Mouse (Mus musculus): ENCODE measurements around the gene Slc4a8.
A peak's percentile ranks its signal among the peaks of the same experiment; 100 is the strongest.

Slc4a8 gene

GRCm38 (mm10) chr15:100761419-100762185 is at the start of gene Slc4a8:
Gene Slc4a8 (plus strand): TSS chr15:100761747.
- DNase-seq (ENCODE audit: low spot score), result peak; percentile 91

- no peak for DNase-seq (ENCODE audit: low spot score)
Measured at GRCm38 (mm10) chr15:100714470-100714869, 47.1 kb upstream of the Slc4a8 start.

GRCm38 (mm10) chr15:100715399-100715993 is 46.1 kb upstream of the Slc4a8 start:
- no peak for DNase-seq (ENCODE audit: low spot score)

- DNase-seq (ENCODE audit: low spot score), result no peak
Measured at GRCm38 (mm10) chr15:100717933-100718332, 43.6 kb upstream of the Slc4a8 start.

- DNase-seq (ENCODE audit: low spot score), result no peak
Measured at GRCm38 (mm10) chr15:100718572-100718971, 43.0 kb upstream of the Slc4a8 start.

GRCm38 (mm10) chr15:100719217-100719616 is 42.3 kb upstream of the Slc4a8 start:
- no peak for DNase-seq (ENCODE audit: low spot score)

- DNase-seq (ENCODE audit: low spot score), result no peak
Measured at GRCm38 (mm10) chr15:100720066-100720465, 41.5 kb upstream of the Slc4a8 start.

GRCm38 (mm10) chr15:100721445-100721844 is 40.1 kb upstream of the Slc4a8 start:
- DNase-seq (ENCODE audit: low spot score), result no peak

GRCm38 (mm10) chr15:100722026-100722425 is 39.5 kb upstream of the Slc4a8 start:
- DNase-seq (ENCODE audit: low spot score), result no peak

- DNase-seq (ENCODE audit: low spot score), result no peak
Measured at GRCm38 (mm10) chr15:100722564-100722963, 39.0 kb upstream of the Slc4a8 start.

GRCm38 (mm10) chr15:100723505-100723904 is 38.0 kb upstream of the Slc4a8 start:
- DNase-seq (ENCODE audit: low spot score), result no peak

GRCm38 (mm10) chr15:100726721-100727120 is 34.8 kb upstream of the Slc4a8 start:
- no peak for DNase-seq (ENCODE audit: low spot score)

GRCm38 (mm10) chr15:100727834-100728233 is 33.7 kb upstream of the Slc4a8 start:
- no peak for DNase-seq (ENCODE audit: low spot score)

GRCm38 (mm10) chr15:100728586-100728985 is 33.0 kb upstream of the Slc4a8 start:
- DNase-seq (ENCODE audit: low spot score), result no peak

GRCm38 (mm10) chr15:100729281-100729985 is 32.1 kb upstream of the Slc4a8 start, which contains the start of gene Galnt6:
Gene Galnt6 (minus strand): TSS chr15:100729376.
- DNase-seq (ENCODE audit: low spot score), result no peak

- DNase-seq (ENCODE audit: low spot score), result no peak
Measured at GRCm38 (mm10) chr15:100731081-100731480, 30.5 kb upstream of the Slc4a8 start.

GRCm38 (mm10) chr15:100732580-100732979 is 29.0 kb upstream of the Slc4a8 start:
- DNase-seq (ENCODE audit: low spot score), result no peak

GRCm38 (mm10) chr15:100735095-100735952 is 26.2 kb upstream of the Slc4a8 start:
- DNase-seq (ENCODE audit: low spot score), result no peak

GRCm38 (mm10) chr15:100735953-100736300 is 25.6 kb upstream of the Slc4a8 start:
- DNase-seq (ENCODE audit: low spot score), result no peak

GRCm38 (mm10) chr15:100737667-100738066 is 23.9 kb upstream of the Slc4a8 start:
- DNase-seq (ENCODE audit: low spot score), result no peak

- DNase-seq (ENCODE audit: low spot score), result no peak
Measured at GRCm38 (mm10) chr15:100738351-100738781, 23.2 kb upstream of the Slc4a8 start.

- DNase-seq (ENCODE audit: low spot score), result no peak
Measured at GRCm38 (mm10) chr15:100739442-100739841, 22.1 kb upstream of the Slc4a8 start.
